Mouse (Mus musculus) embryonic facial prominence, embryonic 13.5 days (tissue): ENCODE results near the gene Hist1h2ad. TPM values are rescaled to one million over a fixed set of nuclear protein-coding genes. Genes with fewer than 3 reads are reported as not detected.
"Not testable (repeated sequence)": the region's sequence is repeated elsewhere in the genome, so short reads cannot be mapped to it uniquely, and the experiment has no call there.

ENCODE experiments used
- ATAC-seq: fragments of 200-750 bp; cut with Nextera tagmentation; 2 replicates; pipeline ENCODE4 v1.8.0; 2017; ENCODE audit warnings: low read depth; ENCODE audit not compliant: insufficient number of reproducible peaks, insufficient read depth, low FRiP score, low TSS enrichment
- H3K27ac ChIP-seq: fragments of 300-500 bp; sonication (generic); 2 replicates; pipeline ENCODE4 v1.5.1; 2015; ENCODE audit warnings: moderate library complexity, mild to moderate bottlenecking, inconsistent platforms
- H3K27me3 ChIP-seq: fragments of 300-500 bp; sonication (generic); 2 replicates; pipeline ENCODE4 v1.6.1; 2015; ENCODE audit warnings: mild to moderate bottlenecking, inconsistent platforms
- H3K36me3 ChIP-seq: fragments of 300-500 bp; sonication (generic); 2 replicates; pipeline ENCODE4 v1.6.1; 2015; ENCODE audit warnings: mild to moderate bottlenecking, inconsistent platforms
- H3K4me1 ChIP-seq: fragments of 300-500 bp; sonication (generic); 2 replicates; pipeline ENCODE4 v1.6.1; 2015; ENCODE audit warnings: inconsistent platforms
- H3K4me2 ChIP-seq: fragments of 300-500 bp; sonication (generic); 2 replicates; pipeline ENCODE4 v1.6.1; 2015; ENCODE audit warnings: moderate library complexity, mild to moderate bottlenecking, inconsistent platforms
- H3K4me3 ChIP-seq: fragments of 300-500 bp; sonication (generic); 2 replicates; pipeline ENCODE4 v1.5.1; 2015; ENCODE audit warnings: mild to moderate bottlenecking, inconsistent platforms
- H3K9ac ChIP-seq: fragments of 300-500 bp; sonication (generic); 2 replicates; pipeline ENCODE4 v1.6.1; 2015; ENCODE audit warnings: mild to moderate bottlenecking, inconsistent platforms
- H3K9me3 ChIP-seq: fragments of 300-500 bp; sonication (generic); 2 replicates; pipeline ENCODE4 v1.6.1; 2016; ENCODE audit warnings: inconsistent platforms
- WGBS: fragments of 180-500 bp; shearing (Covaris S2); methylation state at CpG from one replicate; pipeline ENCODE4 v1.1.7; 2015; ENCODE audit warnings: mixed read lengths; 5-methylcytosine and 5-hydroxymethylcytosine counted together
- polyA plus RNA-seq: library from polyadenylated mRNA; unstranded; fragments of >200 nt; fragmentation: Nextera tagmentation; extraction: Ambion mirVana; gene quantifications from 2 replicates; pipeline ENCODE4 v1.2.1, GENCODE M21; 2015

Gene Hist1h2ad
- polyA plus RNA-seq, 1 experiment from 2014 or later = 3.1 TPM

DNA sequence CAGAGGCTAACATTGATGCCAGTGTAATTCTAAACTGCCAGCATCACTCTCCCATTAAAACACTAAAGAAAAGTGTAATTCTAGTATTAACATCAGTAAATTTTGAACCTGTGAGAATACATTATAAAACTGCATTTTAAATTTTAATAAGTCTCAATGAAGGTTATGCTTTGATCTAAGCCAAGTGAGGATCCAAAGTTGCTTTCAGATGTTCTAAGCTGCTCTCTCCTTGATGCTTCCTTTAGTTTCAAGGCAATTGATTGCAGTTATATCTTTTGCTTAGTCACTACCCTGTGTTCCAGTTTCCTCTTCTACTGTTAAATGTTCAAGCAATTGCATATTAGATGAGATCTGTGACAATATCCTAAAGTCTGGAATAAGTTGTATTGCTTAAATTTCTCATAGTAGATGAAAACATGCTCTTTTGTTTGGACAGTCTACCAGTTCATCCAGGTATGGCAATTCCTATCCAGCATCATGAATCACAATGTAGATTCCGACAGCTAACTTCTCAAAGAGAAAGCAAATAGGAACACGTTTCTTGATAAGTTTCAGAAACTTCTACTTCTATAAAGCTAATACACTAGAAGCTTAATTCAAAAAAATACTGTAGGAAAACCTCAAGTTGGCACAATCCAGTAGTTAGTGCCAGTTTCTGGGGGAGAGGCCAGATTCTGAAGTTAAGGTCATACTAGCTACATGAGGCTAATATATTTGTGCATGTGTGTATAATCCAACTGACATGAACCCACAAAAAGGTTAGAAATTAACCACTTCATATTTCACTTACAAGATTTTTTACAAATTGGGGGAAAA, 1.8 kb upstream of the Hist1h2ad start:
- Histone ChIP-seq H3K9ac (peak overlapping the region; percentile 85), H3K4me3 (peak overlapping the region; percentile 54), H3K27ac (peak overlapping the region; percentile 96), H3K4me1 (peaks cover 19% of the 10 kb centered on the region), H3K27me3 (no peaks in the 10 kb centered on the region), H3K4me2 (peak overlapping the region; percentile 75), H3K36me3 (no peaks in the 10 kb centered on the region), H3K9me3 (no peaks in the 10 kb centered on the region)
- 37% methylated on average over 2 of the region's 2 CpGs for WGBS
- ATAC-seq = no peak

DNA sequence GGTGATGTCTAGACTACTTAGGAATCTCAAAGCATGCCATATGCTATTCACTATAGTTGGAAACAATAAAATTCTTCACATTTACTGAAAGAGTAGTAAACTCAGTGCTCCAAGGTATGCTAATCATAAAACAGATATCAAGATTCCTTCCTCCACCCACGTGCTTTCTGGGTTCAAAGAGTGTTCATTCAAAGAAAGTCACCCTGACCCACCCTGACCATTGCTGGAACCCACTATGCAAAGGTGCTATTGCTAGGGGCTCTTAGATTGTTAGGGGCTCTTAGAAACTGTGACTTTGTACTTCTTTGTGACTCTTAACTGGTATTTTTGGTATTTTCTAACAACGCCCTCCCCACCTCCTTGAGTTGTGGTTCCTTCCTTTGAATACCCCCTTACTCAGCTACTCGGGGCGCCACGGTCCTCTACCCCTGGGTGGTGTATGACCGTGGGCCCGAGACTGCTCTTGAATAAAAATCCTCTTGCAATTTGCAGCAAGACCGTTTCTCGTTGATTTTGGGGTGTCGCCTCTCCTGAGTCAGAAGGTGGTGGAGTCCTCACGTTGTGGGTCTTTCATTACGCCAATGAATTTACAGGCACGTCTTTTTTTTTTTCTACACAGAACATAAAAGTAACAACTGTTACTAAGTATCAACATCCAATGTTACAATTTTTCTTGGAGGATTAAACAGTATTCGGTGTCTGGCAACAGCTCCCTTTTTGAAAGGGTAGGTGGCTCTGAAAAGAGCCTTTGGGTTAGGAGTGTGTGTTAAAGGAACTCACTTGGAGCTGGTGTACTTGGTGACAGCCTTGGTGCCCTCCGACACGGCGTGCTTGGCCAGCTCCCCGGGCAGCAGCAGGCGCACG, 915 bp upstream of the Hist1h2ad start:
- peak overlapping the region; percentile 96 for H3K27ac ChIP-seq
- 11% methylated on average over 20 of the region's 20 CpGs for WGBS
- not testable (repeated sequence) for ATAC-seq

DNA sequence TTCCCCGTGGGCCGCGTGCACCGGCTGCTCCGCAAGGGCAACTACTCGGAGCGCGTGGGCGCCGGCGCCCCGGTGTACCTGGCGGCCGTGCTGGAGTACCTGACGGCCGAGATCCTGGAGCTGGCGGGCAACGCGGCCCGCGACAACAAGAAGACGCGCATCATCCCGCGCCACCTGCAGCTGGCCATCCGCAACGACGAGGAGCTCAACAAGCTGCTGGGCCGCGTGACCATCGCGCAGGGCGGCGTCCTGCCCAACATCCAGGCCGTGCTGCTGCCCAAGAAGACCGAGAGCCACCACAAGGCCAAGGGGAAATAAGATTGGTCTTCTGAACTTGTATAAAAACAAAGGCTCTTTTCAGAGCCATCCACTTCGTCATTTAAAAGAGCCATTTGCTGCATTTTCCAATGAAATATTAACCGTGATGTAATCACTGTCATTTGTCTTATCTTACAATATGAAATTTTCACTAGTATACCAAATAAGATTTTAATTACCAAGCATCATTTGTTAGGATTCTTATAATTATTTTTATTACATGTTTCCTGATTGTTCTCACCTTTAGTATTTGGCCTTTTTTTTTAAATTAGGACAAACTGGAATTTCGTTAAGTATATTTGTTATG, 477 bp downstream of the Hist1h2ad start:
- peak overlapping the region; percentile 75 for H3K4me2 ChIP-seq
- 0% methylated on average over 9 of the region's 39 CpGs for WGBS
- H3K9me3 ChIP-seq, H3K36me3 ChIP-seq, ATAC-seq, H3K27me3 ChIP-seq: not testable (repeated sequence)
- H3K27ac ChIP-seq = peak overlapping the region; percentile 96
- H3K4me1 ChIP-seq = peaks cover 19% of the 10 kb centered on the region
- peak overlapping the region; percentile 67 for H3K9ac ChIP-seq
- peak overlapping the region; percentile 54 for H3K4me3 ChIP-seq

More for the DNA sequence above, 915 bp upstream of the Hist1h2ad start:
- H3K9me3 ChIP-seq, H3K27me3 ChIP-seq, H3K36me3 ChIP-seq: not testable (repeated sequence)
- peak overlapping the region; percentile 85 for H3K9ac ChIP-seq
- peak overlapping the region; percentile 75 for H3K4me2 ChIP-seq
- peak overlapping the region; percentile 54 for H3K4me3 ChIP-seq
- peaks cover 19% of the 10 kb centered on the region for H3K4me1 ChIP-seq

DNA sequence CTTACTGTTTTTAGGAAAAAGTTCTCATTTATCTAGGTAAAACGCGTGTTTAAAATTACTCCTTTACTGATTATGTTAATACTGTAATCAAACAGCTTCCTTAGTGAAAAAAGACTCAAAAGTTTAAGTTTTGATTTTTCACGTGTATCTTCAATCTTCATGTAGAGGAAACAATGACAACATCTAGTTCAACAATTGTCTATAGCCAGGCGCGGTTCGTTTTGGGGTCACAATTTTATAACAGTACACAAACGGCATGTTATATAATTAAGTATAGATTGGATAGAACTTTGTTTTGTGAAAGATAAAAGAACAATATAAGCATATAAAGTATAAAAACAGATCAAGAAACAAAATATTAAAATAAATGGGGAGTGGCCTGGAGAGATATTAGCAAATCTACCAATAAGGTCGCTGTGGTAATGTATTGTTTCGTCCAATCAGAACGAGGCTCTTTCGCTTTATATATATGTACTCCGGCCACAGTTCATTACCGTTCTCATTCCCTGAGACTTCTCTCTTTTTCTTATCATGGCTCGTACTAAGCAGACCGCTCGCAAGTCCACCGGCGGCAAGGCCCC, 1.2 kb downstream of the Hist1h2ad start, which contains the start of gene Hist1h3d:
Gene Hist1h3d (plus strand): TSS at position 493 of the 581 bp plus-strand sequence.
- Histone ChIP-seq H3K36me3 (no peaks in the 10 kb centered on the region), H3K4me1 (peaks cover 15% of the 10 kb centered on the region), H3K27me3 (no peaks in the 10 kb centered on the region), H3K27ac (peak within 1 kb of the TSS; percentile 92), H3K4me2 (peak within 1 kb of the TSS; percentile 75), H3K9me3 (no peaks in the 10 kb centered on the region), H3K4me3 (peak within 1 kb of the TSS; percentile 50), H3K9ac (peak within 1 kb of the TSS; percentile 85)
- 0 out of 2 replicates have a peak, but pooled peaks have one; percentile 49 for ATAC-seq
- WGBS = under 1% methylated on average over 18 of the region's 18 CpGs

DNA sequence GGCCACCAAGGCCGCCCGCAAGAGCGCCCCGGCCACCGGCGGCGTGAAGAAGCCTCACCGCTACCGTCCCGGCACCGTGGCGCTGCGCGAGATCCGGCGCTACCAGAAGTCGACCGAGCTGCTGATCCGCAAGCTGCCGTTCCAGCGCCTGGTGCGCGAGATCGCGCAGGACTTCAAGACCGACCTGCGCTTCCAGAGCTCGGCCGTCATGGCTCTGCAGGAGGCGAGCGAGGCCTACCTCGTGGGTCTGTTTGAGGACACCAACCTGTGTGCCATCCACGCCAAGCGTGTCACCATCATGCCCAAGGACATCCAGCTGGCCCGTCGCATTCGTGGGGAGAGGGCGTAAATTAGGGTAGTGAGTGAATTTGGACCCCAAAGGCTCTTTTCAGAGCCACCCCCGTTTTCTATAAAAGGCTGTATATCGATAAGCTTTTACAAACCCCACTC, 1.7 kb downstream of the Hist1h2ad start:
- Histone ChIP-seq H3K4me3 (peak overlapping the region; percentile 50), H3K4me2 (peak overlapping the region; percentile 75), H3K27ac (peak overlapping the region; percentile 92), H3K9ac (peak overlapping the region; percentile 85), H3K4me1 (peaks cover 18% of the 10 kb centered on the region)
- not testable (repeated sequence) for H3K27me3 ChIP-seq, ATAC-seq, H3K9me3 ChIP-seq, H3K36me3 ChIP-seq
- WGBS = under 1% methylated on average over 14 of the region's 40 CpGs

DNA sequence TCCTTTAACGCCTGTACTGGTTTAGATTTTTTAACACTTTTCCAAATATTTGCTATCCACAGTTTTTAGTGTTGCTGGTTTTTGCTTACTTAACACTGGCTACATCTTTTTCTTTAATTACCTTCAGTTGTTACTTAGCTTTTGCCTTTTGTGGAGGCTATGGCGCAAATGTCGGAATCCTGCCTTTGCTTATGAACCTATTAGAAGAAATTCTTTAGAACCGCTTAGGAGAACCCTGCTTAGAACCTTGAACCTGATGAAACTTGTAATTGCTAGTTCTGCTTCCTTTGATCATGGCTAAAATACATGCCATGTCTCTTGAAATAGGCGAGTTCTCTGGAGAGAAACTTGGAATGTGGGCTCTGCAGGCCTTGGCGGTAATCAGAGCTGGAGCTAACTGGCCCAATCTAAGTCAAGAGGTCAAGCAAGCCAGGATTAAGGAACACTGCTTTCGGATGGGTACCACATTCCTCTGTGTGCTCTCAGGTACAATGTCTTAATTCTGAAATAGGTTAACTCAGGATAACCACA, 2.2 kb downstream of the Hist1h2ad start:
- no peaks in the 10 kb centered on the region for H3K36me3 ChIP-seq
- peaks cover 20% of the 10 kb centered on the region for H3K4me1 ChIP-seq
- peak overlapping the region; percentile 92 for H3K27ac ChIP-seq
- H3K27me3 ChIP-seq = no peaks in the 10 kb centered on the region
- no peak for ATAC-seq
- H3K4me2 ChIP-seq = peak overlapping the region; percentile 75
- H3K4me3 ChIP-seq = peak overlapping the region; percentile 50
- no peaks in the 10 kb centered on the region for H3K9me3 ChIP-seq
- H3K9ac ChIP-seq = peak overlapping the region; percentile 85
- WGBS = 4% methylated on average over 7 of the region's 7 CpGs

DNA sequence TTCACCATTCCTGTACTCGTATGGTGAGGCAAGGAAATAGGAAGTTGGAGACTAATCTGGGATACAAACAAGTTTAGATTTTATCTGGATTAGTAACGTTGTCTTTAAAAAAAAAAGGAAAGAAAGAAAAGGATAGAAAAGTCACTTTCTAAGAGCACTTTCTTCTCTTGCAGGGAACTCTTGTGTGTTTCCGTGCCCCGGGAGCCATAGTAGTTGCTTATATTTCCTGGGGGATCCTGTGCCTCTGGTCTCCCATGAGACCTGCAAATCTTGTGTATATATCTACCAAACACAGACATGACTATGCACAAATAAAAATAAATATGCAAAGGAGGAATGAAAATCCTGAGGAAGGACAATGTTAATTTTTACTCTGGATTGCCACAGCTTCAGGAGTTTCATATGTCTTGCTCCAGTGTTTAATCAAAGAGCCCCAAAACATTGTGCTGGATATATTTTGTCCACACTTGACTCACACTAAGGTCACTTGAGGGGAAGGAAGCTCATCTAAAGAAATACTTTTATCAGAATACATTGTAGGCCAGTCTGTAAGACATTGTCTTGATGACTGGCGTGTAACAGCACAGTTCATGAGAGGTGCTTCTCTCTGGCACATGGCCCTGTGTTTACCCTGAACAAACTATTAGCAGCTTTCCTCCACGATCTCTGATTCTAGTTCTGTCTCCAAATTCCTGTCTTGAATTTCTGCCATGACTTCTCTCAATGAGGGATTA, 2.9 kb downstream of the Hist1h2ad start:
- no peaks in the 10 kb centered on the region for H3K36me3 ChIP-seq
- 33% methylated on average over 6 of the region's 6 CpGs for WGBS
- H3K9me3 ChIP-seq = no peaks in the 10 kb centered on the region
- ATAC-seq = no peak
- no peaks in the 10 kb centered on the region for H3K27me3 ChIP-seq
- peaks cover 23% of the 10 kb centered on the region for H3K4me1 ChIP-seq
- peak overlapping the region; percentile 85 for H3K9ac ChIP-seq
- H3K4me3 ChIP-seq = peak overlapping the region; percentile 50
- H3K27ac ChIP-seq = peak overlapping the region; percentile 92
- peak overlapping the region; percentile 75 for H3K4me2 ChIP-seq

DNA sequence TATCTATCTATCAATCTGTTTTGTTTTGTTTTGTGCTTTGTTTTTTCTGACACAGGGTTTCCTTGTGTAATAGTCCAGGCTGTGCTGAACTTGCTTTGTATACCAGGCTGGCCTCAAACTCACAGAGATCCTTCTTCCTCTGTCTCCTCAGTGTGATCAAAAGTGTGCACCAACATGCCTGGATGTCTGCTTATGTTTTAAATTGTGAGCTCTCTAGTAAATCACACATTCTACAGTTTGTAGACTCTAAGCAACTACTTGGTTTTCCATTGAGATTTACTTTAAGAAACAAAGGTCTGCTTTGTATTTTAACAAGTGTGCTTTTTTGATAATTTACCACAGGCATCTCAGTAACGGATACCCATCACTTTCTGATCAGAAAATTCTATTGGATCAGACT, 3.7 kb downstream of the Hist1h2ad start:
- no peak overlapping the region for H3K9ac ChIP-seq
- H3K4me2 ChIP-seq = no peak overlapping the region
- no peaks in the 10 kb centered on the region for H3K36me3 ChIP-seq
- no peak overlapping the region for H3K4me3 ChIP-seq
- WGBS = 83% methylated on average over 1 of the region's 1 CpGs
- no peaks in the 10 kb centered on the region for H3K27me3 ChIP-seq
- ATAC-seq = no peak
- peak overlapping the region; percentile 64; the same call in 1 of the 2 replicates for H3K27ac ChIP-seq
- H3K4me1 ChIP-seq = peaks cover 31% of the 10 kb centered on the region
- no peaks in the 10 kb centered on the region for H3K9me3 ChIP-seq

DNA sequence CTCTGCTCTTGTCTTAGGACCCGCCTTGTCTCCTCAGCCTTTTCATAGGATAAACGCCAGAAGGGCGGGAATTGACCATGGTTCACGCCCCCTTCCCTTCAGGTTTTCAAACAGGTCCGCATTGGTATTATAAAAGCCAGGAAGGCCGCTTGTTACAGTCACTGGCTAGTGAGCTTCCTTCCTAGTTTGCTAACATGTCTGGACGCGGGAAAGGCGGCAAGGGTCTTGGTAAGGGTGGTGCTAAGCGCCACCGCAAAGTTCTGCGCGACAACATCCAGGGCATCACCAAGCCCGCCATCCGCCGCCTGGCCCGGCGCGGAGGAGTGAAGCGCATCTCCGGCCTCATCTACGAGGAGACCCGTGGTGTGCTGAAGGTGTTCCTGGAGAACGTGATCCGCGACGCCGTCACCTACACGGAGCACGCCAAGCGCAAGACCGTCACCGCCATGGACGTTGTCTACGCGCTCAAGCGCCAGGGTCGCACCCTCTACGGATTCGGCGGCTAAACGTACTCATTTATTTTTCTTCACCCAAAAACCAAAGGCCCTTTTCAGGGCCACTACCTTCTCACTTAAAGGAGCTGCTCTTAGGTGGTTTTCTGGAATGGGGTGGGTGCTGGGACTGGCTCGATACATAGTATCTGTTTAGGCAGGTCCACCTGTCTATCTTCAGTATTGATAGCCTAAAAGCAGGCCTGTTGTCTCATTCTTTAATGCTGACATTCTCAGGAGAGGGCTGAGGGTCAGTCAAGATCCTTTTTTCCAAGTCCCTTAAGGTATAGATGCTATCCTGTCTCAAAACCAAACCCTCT, 7.4 kb downstream of the Hist1h2ad start, which contains the start of gene Hist1h4d:
Gene Hist1h4d (plus strand): TSS at position 191 of the 811 bp plus-strand sequence.
- no peaks in the 10 kb centered on the region for H3K27me3 ChIP-seq
- H3K4me3 ChIP-seq = peak within 1 kb of the TSS; percentile 59
- under 1% methylated on average over 43 of the region's 43 CpGs for WGBS
- H3K9me3 ChIP-seq = no peaks in the 10 kb centered on the region
- peak within 1 kb of the TSS; percentile 84 for H3K4me2 ChIP-seq
- H3K4me1 ChIP-seq = peaks cover 38% of the 10 kb centered on the region
- H3K9ac ChIP-seq = peak within 1 kb of the TSS; percentile 80
- ATAC-seq = peak; percentile 88
- peak within 1 kb of the TSS; percentile 98 for H3K27ac ChIP-seq
- no peaks in the 10 kb centered on the region for H3K36me3 ChIP-seq
